Mouse (Mus musculus): ENCODE data around the gene Nol10. TPM values are rescaled to one million over a fixed set of nuclear protein-coding genes. Genes with fewer than 3 reads are reported as not detected.

The Nol10 gene
- total RNA-seq, 1 experiment, result 22.3 TPM

DNA sequence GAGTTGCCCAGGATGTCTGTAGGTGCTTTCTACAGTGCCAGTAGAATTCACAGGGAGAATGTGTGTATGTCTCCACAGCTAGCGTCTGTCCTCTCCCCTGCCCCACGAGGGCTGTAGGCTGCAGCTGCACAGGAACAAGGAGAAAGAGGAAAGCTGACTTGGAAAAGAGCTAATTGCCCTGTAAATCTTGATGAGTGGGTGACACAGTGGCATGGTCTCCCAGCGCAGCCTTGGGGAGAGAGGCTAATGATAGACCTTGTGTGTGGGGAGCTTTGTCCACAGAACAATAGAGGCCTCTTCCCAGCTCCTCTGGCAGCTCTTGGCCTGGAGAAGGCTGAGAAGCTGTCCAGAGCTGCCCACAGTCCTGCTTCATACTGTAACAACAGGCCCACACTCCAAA is 78.5 kb downstream of the Nol10 start:
- DNase-seq (ENCODE audit: low read depth, low spot score), result no peak
- no peak overlapping the region for H3K4me3 ChIP-seq (ENCODE audit: insufficient read depth in 1 of 2, low read depth in 1 of 2, low read length in 2 of 2, poor library complexity in 1 of 2, severe bottlenecking in 1 of 2)

DNA sequence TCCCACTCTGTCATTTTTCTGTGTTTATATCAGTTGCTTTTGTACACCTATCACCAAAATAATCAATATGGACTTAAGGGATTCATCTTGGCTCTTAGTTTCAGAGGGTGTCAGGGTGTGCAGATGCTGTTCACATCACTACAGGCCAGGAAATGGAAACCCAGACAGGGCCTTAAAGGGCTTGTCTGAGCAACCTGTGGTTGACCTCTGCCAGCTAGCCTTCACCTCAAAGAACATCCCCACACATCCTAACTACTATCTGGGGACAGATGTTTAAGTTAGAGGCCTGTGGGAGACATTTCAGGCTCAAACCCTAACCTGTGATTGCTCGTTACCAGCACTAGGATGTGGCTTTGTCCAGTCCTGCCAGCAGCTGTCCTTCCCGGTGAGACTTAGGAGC is 82.3 kb downstream of the Nol10 start:
- peaks cover 29% of the 10 kb centered on the region for H3K36me3 ChIP-seq (ENCODE audit: control insufficient read depth, insufficient read depth, low read length, poor library complexity, severe bottlenecking)
- H3K9ac ChIP-seq (ENCODE audit: insufficient read depth, low read depth, low read length, poor library complexity, severe bottlenecking), result no peak overlapping the region
- no peaks in the 10 kb centered on the region for H3K9me3 ChIP-seq (ENCODE audit: control insufficient read depth, insufficient read depth, low read depth, low read length)
- no peaks in the 10 kb centered on the region; a peak in 1 of 4 replicates for H3K4me1 ChIP-seq (ENCODE audit: control insufficient read depth in 2 of 2, insufficient read depth in 2 of 2, low read length in 2 of 2, poor library complexity in 1 of 2)
- DNase-seq (ENCODE audit: low read depth, low spot score), result no peak
- no peak overlapping the region for H3K4me3 ChIP-seq (ENCODE audit: insufficient read depth in 1 of 2, low read depth in 1 of 2, low read length in 2 of 2, poor library complexity in 1 of 2, severe bottlenecking in 1 of 2)
- TF ChIP-seq ZC3H11A (IDR thresholded peaks at IDR 0.05; ENCODE audit: borderline replicate concordance, low read depth, low read length), result no peak
- no peak for TF ChIP-seq CHD2 (IDR thresholded peaks at IDR 0.05; ENCODE audit: low read depth, low read length)
- TF ChIP-seq ZNF384 (IDR thresholded peaks at IDR 0.05; ENCODE audit: low read depth, low read length), result no peak
- TF ChIP-seq HCFC1 (IDR thresholded peaks at IDR 0.05; ENCODE audit: borderline replicate concordance, insufficient read depth, low read length), result no peak
- no peak for TF ChIP-seq MAFK (IDR thresholded peaks at IDR 0.05; ENCODE audit: insufficient read depth, low read depth, low read length)
- H3K27ac ChIP-seq (ENCODE audit: insufficient read depth, low read depth, low read length, poor library complexity, severe bottlenecking), result no peak overlapping the region
- in situ Hi-C loops (cut with MboI; ENCODE audit: low sequenced_read_pairs in 2 of 2, unreplicated experiment in 2 of 2), result no loop called here

More for the DNA sequence above, 78.5 kb downstream of the Nol10 start:
- Histone ChIP-seq H3K9me3 (ENCODE audit: control insufficient read depth, insufficient read depth, low read depth, low read length) (no peaks in the 10 kb centered on the region), H3K9ac (ENCODE audit: insufficient read depth, low read depth, low read length, poor library complexity, severe bottlenecking) (no peak overlapping the region), H3K27ac (ENCODE audit: insufficient read depth, low read depth, low read length, poor library complexity, severe bottlenecking) (no peak overlapping the region), H3K36me3 (ENCODE audit: control insufficient read depth, insufficient read depth, low read length, poor library complexity, severe bottlenecking) (peaks cover 37% of the 10 kb centered on the region), H3K4me1 (ENCODE audit: control insufficient read depth in 2 of 2, insufficient read depth in 2 of 2, low read length in 2 of 2, poor library complexity in 1 of 2) (no peaks in the 10 kb centered on the region)
- TF ChIP-seq CHD2 (IDR thresholded peaks at IDR 0.05; ENCODE audit: low read depth, low read length) (no peak), ZNF384 (IDR thresholded peaks at IDR 0.05; ENCODE audit: low read depth, low read length) (no peak), ZC3H11A (IDR thresholded peaks at IDR 0.05; ENCODE audit: borderline replicate concordance, low read depth, low read length) (no peak), MAFK (IDR thresholded peaks at IDR 0.05; ENCODE audit: insufficient read depth, low read depth, low read length) (no peak), HCFC1 (IDR thresholded peaks at IDR 0.05; ENCODE audit: borderline replicate concordance, insufficient read depth, low read length) (no peak)
- in situ Hi-C loops (cut with MboI; ENCODE audit: low sequenced_read_pairs in 2 of 2, unreplicated experiment in 2 of 2), result no loop called here

GRCm38 (mm10) chr12:17431166-17431565 is 82.9 kb downstream of the Nol10 start:
- in situ Hi-C loops (cut with MboI; ENCODE audit: low sequenced_read_pairs in 2 of 2, unreplicated experiment in 2 of 2), result no loop called here
- TF ChIP-seq ZC3H11A (IDR thresholded peaks at IDR 0.05; ENCODE audit: borderline replicate concordance, low read depth, low read length) (no peak), ZNF384 (IDR thresholded peaks at IDR 0.05; ENCODE audit: low read depth, low read length) (no peak), CHD2 (IDR thresholded peaks at IDR 0.05; ENCODE audit: low read depth, low read length) (no peak), HCFC1 (IDR thresholded peaks at IDR 0.05; ENCODE audit: borderline replicate concordance, insufficient read depth, low read length) (no peak), MAFK (IDR thresholded peaks at IDR 0.05; ENCODE audit: insufficient read depth, low read depth, low read length) (no peak)
- DNase-seq (ENCODE audit: low read depth, low spot score), result no peak
- H3K9ac ChIP-seq (ENCODE audit: insufficient read depth, low read depth, low read length, poor library complexity, severe bottlenecking), result no peak overlapping the region
- H3K9me3 ChIP-seq (ENCODE audit: control insufficient read depth, insufficient read depth, low read depth, low read length), result no peaks in the 10 kb centered on the region
- no peak overlapping the region for H3K4me3 ChIP-seq (ENCODE audit: insufficient read depth in 1 of 2, low read depth in 1 of 2, low read length in 2 of 2, poor library complexity in 1 of 2, severe bottlenecking in 1 of 2)
- peaks cover 24% of the 10 kb centered on the region for H3K36me3 ChIP-seq (ENCODE audit: control insufficient read depth, insufficient read depth, low read length, poor library complexity, severe bottlenecking)
- no peaks in the 10 kb centered on the region; a peak in 1 of 4 replicates for H3K4me1 ChIP-seq (ENCODE audit: control insufficient read depth in 2 of 2, insufficient read depth in 2 of 2, low read length in 2 of 2, poor library complexity in 1 of 2)
- no peak overlapping the region for H3K27ac ChIP-seq (ENCODE audit: insufficient read depth, low read depth, low read length, poor library complexity, severe bottlenecking)

- in situ Hi-C loops (cut with MboI; ENCODE audit: low sequenced_read_pairs in 2 of 2, unreplicated experiment in 2 of 2), result no loop called here
- Histone ChIP-seq H3K9me3 (ENCODE audit: control insufficient read depth, insufficient read depth, low read depth, low read length) (no peaks in the 10 kb centered on the region), H3K36me3 (ENCODE audit: control insufficient read depth, insufficient read depth, low read length, poor library complexity, severe bottlenecking) (peaks cover 19% of the 10 kb centered on the region), H3K9ac (ENCODE audit: insufficient read depth, low read depth, low read length, poor library complexity, severe bottlenecking) (no peak overlapping the region), H3K4me3 (ENCODE audit: insufficient read depth in 1 of 2, low read depth in 1 of 2, low read length in 2 of 2, poor library complexity in 1 of 2, severe bottlenecking in 1 of 2) (no peak overlapping the region), H3K27ac (ENCODE audit: insufficient read depth, low read depth, low read length, poor library complexity, severe bottlenecking) (no peak overlapping the region), H3K4me1 (ENCODE audit: control insufficient read depth in 2 of 2, insufficient read depth in 2 of 2, low read length in 2 of 2, poor library complexity in 1 of 2) (no peaks in the 10 kb centered on the region; a peak in 1 of 4 replicates)
- TF ChIP-seq ZC3H11A (IDR thresholded peaks at IDR 0.05; ENCODE audit: borderline replicate concordance, low read depth, low read length) (no peak), HCFC1 (IDR thresholded peaks at IDR 0.05; ENCODE audit: borderline replicate concordance, insufficient read depth, low read length) (no peak), MAFK (IDR thresholded peaks at IDR 0.05; ENCODE audit: insufficient read depth, low read depth, low read length) (no peak), ZNF384 (IDR thresholded peaks at IDR 0.05; ENCODE audit: low read depth, low read length) (no peak), CHD2 (IDR thresholded peaks at IDR 0.05; ENCODE audit: low read depth, low read length) (no peak)
- no peak for DNase-seq (ENCODE audit: low read depth, low spot score)
Measured at GRCm38 (mm10) chr12:17431812-17432332, 83.6 kb downstream of the Nol10 start.

Data from ES-E14 (cell line).